Mouse (Mus musculus) embryonic facial prominence, embryonic 15.5 days (tissue): Measurements from ENCODE around the gene Phactr4. TPM values are rescaled to one million over a fixed set of nuclear protein-coding genes. Genes with fewer than 3 reads are reported as not detected.
A peak's percentile ranks its signal among the peaks of the same experiment; 100 is the strongest.

Experiments used
- ATAC-seq: fragments of 200-750 bp; cut with Nextera tagmentation; 2 replicates; pipeline ENCODE4 v1.8.0; 2017; ENCODE audit warnings: low read depth, moderate TSS enrichment; ENCODE audit not compliant: insufficient number of reproducible peaks, low FRiP score, low TSS enrichment
- H3K27ac ChIP-seq: fragments of 300-500 bp; sonication (generic); replicated peaks from 2 replicates; pipeline ENCODE4 v1.5.1; 2015; ENCODE audit warnings: mild to moderate bottlenecking, inconsistent platforms
- H3K27me3 ChIP-seq: fragments of 300-500 bp; sonication (generic); 2 replicates; pipeline ENCODE4 v1.6.1; 2015; ENCODE audit warnings: inconsistent platforms
- H3K36me3 ChIP-seq: fragments of 300-500 bp; sonication (generic); 2 replicates; pipeline ENCODE4 v1.6.1; 2015; ENCODE audit warnings: mild to moderate bottlenecking, inconsistent platforms
- H3K4me1 ChIP-seq: fragments of 300-500 bp; sonication (generic); 2 replicates; pipeline ENCODE4 v1.6.1; 2015; ENCODE audit warnings: inconsistent platforms
- H3K4me2 ChIP-seq: fragments of 300-500 bp; sonication (generic); replicated peaks from 2 replicates; pipeline ENCODE4 v1.6.1; 2015; ENCODE audit warnings: mild to moderate bottlenecking, inconsistent platforms
- H3K4me3 ChIP-seq: fragments of 300-500 bp; sonication (generic); replicated peaks from 2 replicates; pipeline ENCODE4 v1.5.1; 2015; ENCODE audit warnings: mild to moderate bottlenecking, inconsistent platforms
- H3K9ac ChIP-seq: fragments of 300-500 bp; sonication (generic); 2 replicates; pipeline ENCODE4 v1.6.1; 2015; ENCODE audit warnings: inconsistent platforms
- H3K9me3 ChIP-seq: fragments of 300-500 bp; sonication (generic); replicated peaks from 2 replicates; pipeline ENCODE4 v1.6.1; 2016; ENCODE audit warnings: inconsistent platforms
- WGBS: fragments of 180-500 bp; shearing (Covaris S2); methylation state at CpG from one replicate; pipeline ENCODE4 v1.1.7; 2015; 5-methylcytosine and 5-hydroxymethylcytosine counted together
- polyA plus RNA-seq: library from polyadenylated mRNA; unstranded; fragments of >200 nt; fragmentation: Nextera tagmentation; extraction: Ambion mirVana; gene quantifications from 2 replicates; pipeline ENCODE4 v1.2.1, GENCODE M21; 2015

The Phactr4 gene
- polyA plus RNA-seq, 1 experiment from 2014 or later = 21.8 TPM

- WGBS = 87% methylated on average over 18 of the region's 18 CpGs
- H3K4me1 ChIP-seq = no peaks in the 10 kb centered on the region
- H3K4me2 ChIP-seq = no peak overlapping the region
- no peak overlapping the region for H3K9ac ChIP-seq
- H3K9me3 ChIP-seq = no peaks in the 10 kb centered on the region
- peaks cover 84% of the 10 kb centered on the region for H3K36me3 ChIP-seq
- H3K27me3 ChIP-seq = no peaks in the 10 kb centered on the region
- H3K27ac ChIP-seq = peak overlapping the region; percentile 51; the same call in 1 of the 2 replicates
- H3K4me3 ChIP-seq = no peak overlapping the region
- no peak for ATAC-seq
These were observed 54.6 kb downstream of the Phactr4 start for GRCm38 (mm10) chr4:132367480-132368201.

GRCm38 (mm10) chr4:132365450-132366060 lies 56.7 kb downstream of the Phactr4 start:
- ATAC-seq = no peak
- no peak overlapping the region for H3K27ac ChIP-seq

GRCm38 (mm10) chr4:132363487-132363886 lies 58.8 kb downstream of the Phactr4 start:
- Histone ChIP-seq H3K9ac (no peak overlapping the region), H3K27ac (no peak overlapping the region), H3K4me1 (no peaks in the 10 kb centered on the region), H3K27me3 (no peaks in the 10 kb centered on the region), H3K9me3 (no peaks in the 10 kb centered on the region), H3K4me2 (no peak overlapping the region), H3K4me3 (no peak overlapping the region), H3K36me3 (peaks cover 80% of the 10 kb centered on the region)
- ATAC-seq = no peak
- WGBS = 93% methylated on average over 11 of the region's 11 CpGs

More at GRCm38 (mm10) chr4:132365450-132366060, 56.7 kb downstream of the Phactr4 start:
- Histone ChIP-seq H3K36me3 (peaks cover 83% of the 10 kb centered on the region), H3K27me3 (no peaks in the 10 kb centered on the region), H3K9me3 (no peaks in the 10 kb centered on the region), H3K4me3 (no peak overlapping the region), H3K9ac (no peak overlapping the region), H3K4me2 (no peak overlapping the region), H3K4me1 (no peaks in the 10 kb centered on the region)
- WGBS = 56% methylated on average over 13 of the region's 13 CpGs

- ATAC-seq = no peak
- Histone ChIP-seq H3K4me1 (no peaks in the 10 kb centered on the region), H3K27me3 (no peaks in the 10 kb centered on the region), H3K36me3 (peaks cover 61% of the 10 kb centered on the region), H3K27ac (no peak overlapping the region), H3K4me3 (no peak overlapping the region), H3K4me2 (no peak overlapping the region), H3K9me3 (no peaks in the 10 kb centered on the region), H3K9ac (no peak overlapping the region)
- 85% methylated on average over 4 of the region's 4 CpGs for WGBS
These were observed 62.8 kb downstream of the Phactr4 start for GRCm38 (mm10) chr4:132359510-132359909.

GRCm38 (mm10) chr4:132356170-132356569 lies 66.1 kb downstream of the Phactr4 start:
- Histone ChIP-seq H3K36me3 (peaks cover 47% of the 10 kb centered on the region), H3K4me1 (peaks cover 16% of the 10 kb centered on the region), H3K27ac (no peak overlapping the region), H3K9me3 (no peaks in the 10 kb centered on the region), H3K27me3 (no peaks in the 10 kb centered on the region), H3K4me3 (no peak overlapping the region), H3K9ac (no peak overlapping the region), H3K4me2 (no peak overlapping the region)
- ATAC-seq = no peak
- 37% methylated on average over 12 of the region's 12 CpGs for WGBS

- Histone ChIP-seq H3K27me3 (no peaks in the 10 kb centered on the region), H3K36me3 (peaks cover 40% of the 10 kb centered on the region), H3K4me3 (no peak overlapping the region), H3K9me3 (no peaks in the 10 kb centered on the region), H3K4me1 (peaks cover 19% of the 10 kb centered on the region), H3K27ac (no peak overlapping the region), H3K4me2 (no peak overlapping the region), H3K9ac (no peak overlapping the region)
- 87% methylated on average over 3 of the region's 3 CpGs for WGBS
- ATAC-seq = no peak
These were observed 66.9 kb downstream of the Phactr4 start for GRCm38 (mm10) chr4:132355403-132355802.

- peaks cover 19% of the 10 kb centered on the region for H3K4me1 ChIP-seq
- no peak overlapping the region for H3K4me3 ChIP-seq
- H3K27ac ChIP-seq = 0 out of 2 replicates have a peak overlapping the region, but pooled peaks have one; percentile 97
- no peak for ATAC-seq
- WGBS = 84% methylated on average over 4 of the region's 4 CpGs
- H3K9ac ChIP-seq = no peak overlapping the region
- no peak overlapping the region for H3K4me2 ChIP-seq
- H3K9me3 ChIP-seq = no peaks in the 10 kb centered on the region
- no peaks in the 10 kb centered on the region for H3K27me3 ChIP-seq
- H3K36me3 ChIP-seq = peaks cover 34% of the 10 kb centered on the region
These were observed 67.7 kb downstream of the Phactr4 start for GRCm38 (mm10) chr4:132354571-132354970.

- H3K4me2 ChIP-seq = peak within 1 kb of the TSS; percentile 75
- ATAC-seq = peak; percentile 95
- WGBS = under 1% methylated on average over 31 of the region's 31 CpGs
- H3K4me1 ChIP-seq = peaks cover 19% of the 10 kb centered on the region
- no peaks in the 10 kb centered on the region for H3K27me3 ChIP-seq
- peak within 1 kb of the TSS; percentile 98 for H3K9ac ChIP-seq
- peak within 1 kb of the TSS; percentile 85 for H3K4me3 ChIP-seq
- peaks cover 24% of the 10 kb centered on the region for H3K36me3 ChIP-seq
- H3K27ac ChIP-seq = peak within 1 kb of the TSS; percentile 97
- H3K9me3 ChIP-seq = no peaks in the 10 kb centered on the region
These were observed 68.8 kb downstream of the Phactr4 start, which contains the start of gene Rcc1 for GRCm38 (mm10) chr4:132353481-132353885. Gene Rcc1, minus strand, starts transcription at chr4:132353605.

- H3K9me3 ChIP-seq = no peaks in the 10 kb centered on the region
- H3K27me3 ChIP-seq = no peaks in the 10 kb centered on the region
- H3K9ac ChIP-seq = peak overlapping the region; percentile 98
- peaks cover 19% of the 10 kb centered on the region for H3K4me1 ChIP-seq
- peak overlapping the region; percentile 75 for H3K4me2 ChIP-seq
- H3K27ac ChIP-seq = peak overlapping the region; percentile 97
- H3K4me3 ChIP-seq = peak overlapping the region; percentile 85
- peaks cover 16% of the 10 kb centered on the region for H3K36me3 ChIP-seq
- no peak for ATAC-seq
- WGBS = under 1% methylated on average over 14 of the region's 14 CpGs
These were observed 69.5 kb downstream of the Phactr4 start for GRCm38 (mm10) chr4:132352739-132353138.

GRCm38 (mm10) chr4:132351401-132351800 lies 70.9 kb downstream of the Phactr4 start:
- H3K4me3 ChIP-seq = peak overlapping the region; percentile 85; the same call in 1 of the 2 replicates
- peaks cover 5% of the 10 kb centered on the region; the same call in 1 of the 2 replicates for H3K36me3 ChIP-seq
- ATAC-seq = no peak
- peaks cover 19% of the 10 kb centered on the region for H3K4me1 ChIP-seq
- no peak overlapping the region for H3K27ac ChIP-seq
- no peak overlapping the region for H3K9ac ChIP-seq
- H3K9me3 ChIP-seq = no peaks in the 10 kb centered on the region
- H3K27me3 ChIP-seq = no peaks in the 10 kb centered on the region
- peak overlapping the region; percentile 75 for H3K4me2 ChIP-seq
- WGBS = 27% methylated on average over 1 of the region's 1 CpGs

- no peaks in the 10 kb centered on the region for H3K9me3 ChIP-seq
- no peak overlapping the region for H3K9ac ChIP-seq
- ATAC-seq = no peak
- H3K4me1 ChIP-seq = peaks cover 19% of the 10 kb centered on the region
- H3K36me3 ChIP-seq = peaks cover 5% of the 10 kb centered on the region; the same call in 1 of the 2 replicates
- WGBS = 73% methylated on average over 3 of the region's 3 CpGs
- H3K4me3 ChIP-seq = no peak overlapping the region
- no peak overlapping the region for H3K4me2 ChIP-seq
- no peaks in the 10 kb centered on the region for H3K27me3 ChIP-seq
- H3K27ac ChIP-seq = no peak overlapping the region
These were observed 71.4 kb downstream of the Phactr4 start for GRCm38 (mm10) chr4:132350854-132351253.
